Mouse (Mus musculus) frontal cortex, adult (tissue): Measurements from ENCODE around the gene 4931406C07Rik.

Source experiments
- ATAC-seq: cut with Nextera tagmentation; 2 replicates; pipeline ENCODE4 v1.9.2; 2017; ENCODE audit warnings: mild to moderate bottlenecking, moderate library complexity, mixed read lengths; ENCODE audit not compliant: low TSS enrichment

4931406C07Rik gene

DNA sequence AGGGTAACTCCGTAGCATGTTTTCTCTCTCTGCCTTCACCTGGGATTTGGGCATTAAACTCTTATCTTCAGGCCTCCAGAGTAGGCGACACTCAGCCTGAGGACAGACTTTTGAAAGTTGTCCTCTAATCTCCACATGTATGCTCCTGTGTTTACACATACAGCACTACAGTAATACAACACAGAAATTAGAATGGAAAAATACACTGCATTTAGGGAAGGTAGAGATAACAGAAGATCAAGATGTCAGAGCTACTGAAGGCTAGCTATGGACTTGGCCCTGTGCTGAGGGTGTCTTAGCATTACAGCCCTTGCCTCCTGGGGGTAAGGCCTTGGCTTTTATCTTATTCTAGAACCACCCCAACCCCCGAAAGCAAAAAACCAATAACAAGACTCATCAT is 17.8 kb downstream of the 4931406C07Rik start:
- ATAC-seq, result no peak

DNA sequence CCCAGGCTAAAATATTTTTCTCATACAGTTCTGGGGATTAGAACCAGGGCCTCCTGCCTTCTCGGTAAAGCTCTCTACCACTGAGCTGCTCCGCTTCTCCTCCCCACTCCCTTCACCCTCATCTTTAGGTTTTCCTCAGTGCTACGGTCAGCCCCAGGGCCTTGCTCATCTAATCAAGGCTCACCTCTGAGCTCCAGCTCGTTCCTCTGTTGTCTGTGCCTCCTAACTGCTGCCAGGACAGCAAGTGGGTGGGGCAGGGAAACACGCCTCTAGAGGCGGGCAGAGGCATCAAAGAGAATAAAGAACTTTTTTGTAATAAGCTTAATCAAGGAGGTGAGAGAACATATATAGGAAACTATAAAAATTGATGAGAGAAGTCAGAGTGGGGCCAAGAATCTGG is 18.4 kb downstream of the 4931406C07Rik start:
- ATAC-seq, result no peak

DNA sequence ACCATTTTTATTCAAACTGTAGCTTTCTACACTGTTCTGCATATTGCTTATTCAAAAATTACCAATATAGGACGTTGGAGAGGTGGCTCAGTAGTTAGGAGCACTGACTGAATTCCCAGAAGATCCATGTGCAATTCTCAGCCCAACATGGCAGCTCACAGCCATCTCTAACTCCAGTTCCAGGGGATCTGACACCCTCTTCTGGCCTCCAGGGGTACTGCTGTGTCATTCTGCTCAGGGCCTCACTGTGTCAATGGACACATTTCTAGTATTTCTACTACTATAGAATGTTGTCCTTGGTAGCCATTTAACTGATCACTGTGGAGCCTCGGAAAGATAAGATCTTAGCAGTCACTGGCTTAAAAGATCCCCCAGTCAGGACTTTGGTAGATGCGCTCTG is 20.8 kb downstream of the 4931406C07Rik start:
- no peak for ATAC-seq

DNA sequence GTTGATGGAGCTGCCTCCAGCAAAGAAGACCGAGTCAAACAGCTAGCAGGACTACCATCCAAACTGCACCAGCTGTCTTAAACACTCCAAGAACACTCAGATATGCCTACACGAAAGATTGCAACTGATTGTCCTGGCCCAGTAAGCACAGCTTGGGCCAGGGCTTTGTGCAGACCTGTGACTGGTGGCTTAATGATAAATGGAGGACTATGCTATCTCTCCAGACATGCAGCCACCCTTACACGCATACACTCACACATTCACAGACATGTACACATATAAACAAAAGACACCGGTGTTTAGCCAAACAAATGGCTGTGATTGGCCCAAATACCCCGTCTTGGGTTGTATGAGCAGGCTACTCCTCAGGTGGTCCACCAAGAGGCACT is 25.8 kb downstream of the 4931406C07Rik start:
- ATAC-seq, result 0 out of 2 replicates have a peak, but pooled peaks have one; percentile 8

DNA sequence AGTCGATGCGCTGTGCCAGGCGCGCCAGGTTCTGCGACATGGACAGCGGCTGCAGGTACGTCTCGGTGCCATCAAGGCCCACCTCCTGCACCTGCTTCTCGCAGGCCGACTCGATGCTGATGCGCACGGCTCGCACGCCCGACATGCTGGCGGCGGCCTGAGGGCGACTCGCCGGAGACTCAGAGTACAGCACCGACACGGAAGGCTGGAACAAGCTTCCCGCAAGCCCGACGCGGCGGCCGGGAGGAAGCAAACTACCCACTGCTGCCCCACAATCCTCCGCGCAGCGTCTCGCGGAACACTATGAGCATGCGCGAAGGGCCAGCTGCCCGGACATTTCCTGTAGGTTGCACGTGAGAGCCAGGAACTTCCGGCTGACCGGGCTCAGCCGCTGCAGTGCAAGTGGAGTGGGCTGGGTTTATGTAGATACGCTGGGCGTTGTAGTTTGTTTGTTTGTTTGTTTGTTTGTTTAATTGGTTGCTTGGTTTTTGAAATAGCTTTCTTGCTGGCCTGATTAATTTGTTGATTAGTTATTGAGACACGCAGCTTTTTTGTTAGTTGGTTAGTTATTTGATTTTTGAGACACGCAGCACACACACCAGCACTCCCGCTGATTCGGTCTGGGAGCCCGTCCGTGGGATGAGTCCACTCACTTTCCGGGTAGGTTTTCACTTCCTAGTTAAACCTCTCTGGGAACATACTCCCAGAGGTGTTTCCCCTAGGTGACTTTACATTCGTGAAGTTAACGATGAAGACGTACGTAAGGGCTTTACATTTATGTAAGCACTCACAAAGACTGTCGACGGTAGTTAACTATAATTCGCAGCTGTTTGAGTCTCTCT is 26.4 kb downstream of the 4931406C07Rik start, which contains the start of gene Med17:
Med17 (minus strand) TSS at position 283 of the 842 bp plus-strand sequence.
- peak; percentile 98 for ATAC-seq

DNA sequence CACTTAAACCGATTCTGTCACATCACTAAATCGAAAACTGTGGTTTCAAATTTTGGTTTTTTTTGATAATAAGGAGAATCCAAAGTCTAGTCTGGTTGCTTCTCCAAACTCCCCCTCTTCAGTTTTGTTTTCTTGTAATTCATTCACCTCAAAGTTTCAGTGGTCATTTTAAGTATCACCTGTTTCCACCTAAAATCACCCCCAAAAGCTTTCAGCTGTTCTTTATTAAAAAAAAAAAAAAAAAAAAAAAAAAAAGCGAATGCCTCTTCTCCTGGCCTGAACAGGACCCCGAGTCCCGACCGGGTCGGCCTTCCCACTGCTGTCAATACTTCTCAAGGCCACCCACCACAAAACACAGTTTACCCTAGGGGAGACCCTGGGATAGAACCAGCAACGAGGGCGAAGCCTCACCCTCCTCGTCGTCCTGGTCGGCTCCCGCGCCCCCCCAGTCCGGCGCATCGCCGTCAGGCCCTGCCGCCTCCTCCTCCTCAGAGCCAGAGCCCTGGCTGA is 27.1 kb downstream of the 4931406C07Rik start:
- no peak; the same call in 1 of the 2 replicates for ATAC-seq

DNA sequence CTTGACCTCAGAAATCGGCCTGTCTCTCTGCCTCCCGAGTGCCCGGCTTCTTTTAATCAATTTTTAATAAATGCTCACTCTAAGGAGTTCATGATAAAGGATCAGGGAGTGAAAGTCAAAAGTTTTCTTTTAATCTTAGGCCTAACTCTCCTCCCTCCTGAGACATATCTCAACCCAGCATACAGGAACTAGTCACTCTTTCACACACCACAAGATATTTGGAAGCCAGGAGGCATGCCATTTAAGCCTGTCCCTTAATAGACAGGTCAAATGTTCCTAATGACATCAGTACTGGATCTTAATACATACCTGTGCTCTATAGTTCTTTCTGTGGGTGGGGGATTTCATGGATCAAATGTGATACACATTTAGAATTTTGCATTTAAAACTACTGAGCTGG is 27.9 kb downstream of the 4931406C07Rik start:
- ATAC-seq, result no peak

DNA sequence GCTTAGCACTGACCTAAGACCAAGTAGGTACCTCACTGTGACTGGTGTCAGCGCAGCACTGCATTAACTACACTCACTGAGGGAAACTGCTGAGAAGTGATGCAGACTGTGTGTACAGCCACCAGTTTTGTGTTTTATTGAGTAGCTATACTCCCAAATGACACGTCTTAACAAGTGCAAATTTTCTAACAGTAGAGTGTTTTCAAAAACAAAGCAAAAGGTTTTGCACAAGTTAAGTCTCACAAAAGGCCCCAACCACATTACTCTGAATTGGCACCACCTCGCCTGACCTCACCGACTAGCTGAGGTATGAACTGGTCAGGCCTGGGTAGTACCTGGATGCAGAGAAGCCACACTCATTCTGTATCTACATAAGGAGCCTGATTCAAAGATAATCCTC is 29.4 kb downstream of the 4931406C07Rik start:
- ATAC-seq, result no peak

DNA sequence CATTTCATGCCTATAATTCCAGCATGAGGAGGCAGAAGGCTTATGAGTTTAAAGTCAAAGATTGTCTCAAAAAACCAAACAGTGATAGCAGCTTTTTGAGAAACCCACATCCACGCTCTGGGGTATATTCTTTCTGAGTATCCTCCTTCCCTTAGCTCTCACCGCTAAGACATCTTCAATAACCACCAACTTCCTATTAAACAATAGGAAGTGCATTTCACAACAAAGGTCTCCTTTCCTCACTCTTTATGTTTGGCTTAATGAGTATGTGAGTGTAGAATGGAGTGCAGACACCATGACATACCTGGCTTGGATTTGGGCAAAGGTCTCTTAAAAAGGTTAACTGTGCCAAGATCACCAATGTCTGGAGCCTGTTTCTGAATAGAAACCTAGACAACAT is 32.3 kb downstream of the 4931406C07Rik start:
- no peak for ATAC-seq

DNA sequence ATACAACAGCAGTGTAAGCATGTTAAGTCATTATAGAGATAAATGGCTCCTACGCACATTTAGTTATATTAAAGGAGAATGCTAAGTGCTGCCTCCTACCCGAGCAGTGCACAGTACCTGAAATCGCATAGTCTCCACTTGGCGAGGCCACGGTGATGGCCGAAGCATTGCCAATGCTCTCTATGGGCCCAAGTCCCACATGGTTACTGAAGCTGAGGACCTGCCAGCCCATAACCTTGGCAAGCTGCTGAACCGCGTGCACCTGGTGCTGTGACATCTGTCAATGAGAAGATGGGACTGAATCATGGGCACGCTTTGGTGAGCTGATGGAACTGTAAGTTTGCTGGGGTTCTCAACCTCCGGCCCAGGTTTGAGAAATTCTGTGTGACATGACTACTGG is 42.8 kb downstream of the 4931406C07Rik start:
- ATAC-seq, result no peak

DNA sequence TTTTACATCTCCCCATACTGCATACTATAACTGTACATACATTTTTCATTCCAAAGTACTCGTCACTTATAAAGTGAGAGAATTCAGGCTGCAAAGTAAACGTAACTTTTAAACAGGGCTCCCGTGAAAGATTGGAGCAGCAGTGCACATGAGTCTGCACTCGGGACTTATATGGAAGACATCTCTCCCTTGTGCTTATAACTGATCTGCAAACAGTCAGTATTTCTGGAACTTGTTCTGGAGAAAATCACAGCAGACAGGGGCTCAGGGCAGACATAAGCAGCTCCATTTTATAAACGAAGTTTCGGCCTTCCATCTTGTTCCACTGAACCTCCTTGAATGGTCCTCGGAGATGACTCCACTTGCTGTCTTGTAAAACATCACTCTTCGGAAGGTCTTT is 44.3 kb downstream of the 4931406C07Rik start:
- no peak for ATAC-seq

DNA sequence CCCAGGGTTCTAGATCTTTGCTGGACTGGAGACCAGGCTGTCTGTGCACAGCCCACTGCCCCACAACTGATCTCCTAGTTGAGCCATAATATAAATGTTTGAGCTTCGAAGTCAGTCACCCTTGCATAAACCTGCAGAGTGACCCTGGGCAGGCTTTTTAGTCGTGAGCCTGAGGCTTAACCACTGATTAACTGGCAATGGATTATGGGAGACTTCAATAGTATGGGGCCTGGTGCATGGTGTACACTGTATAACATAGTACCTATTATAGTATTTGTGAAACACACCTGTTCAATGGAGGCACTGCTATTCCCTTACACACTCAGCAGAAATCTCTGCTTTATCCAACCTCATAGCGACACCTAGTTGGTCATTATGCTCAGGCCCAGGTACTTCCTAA is 50.0 kb downstream of the 4931406C07Rik start:
- ATAC-seq, result no peak

DNA sequence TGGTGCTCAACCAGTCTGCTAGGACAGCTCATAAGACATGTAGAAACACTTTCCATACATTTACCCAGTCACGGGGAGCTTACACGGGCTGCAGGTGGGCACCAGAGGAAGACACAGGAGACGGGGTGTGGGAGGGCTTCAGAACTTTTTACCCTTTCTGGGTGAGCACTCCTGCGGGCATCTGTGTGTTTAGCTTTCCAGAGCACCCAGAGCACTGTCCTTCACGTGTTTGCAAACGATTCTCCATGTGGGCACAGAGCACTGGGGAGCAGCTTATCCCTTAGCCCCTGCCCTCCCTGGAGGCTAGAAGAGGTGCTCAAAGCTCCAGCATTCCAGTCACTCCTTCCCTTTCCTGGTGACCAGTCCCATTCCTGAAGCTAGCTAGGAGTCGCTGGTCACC is 51.7 kb downstream of the 4931406C07Rik start:
- ATAC-seq, result no peak

DNA sequence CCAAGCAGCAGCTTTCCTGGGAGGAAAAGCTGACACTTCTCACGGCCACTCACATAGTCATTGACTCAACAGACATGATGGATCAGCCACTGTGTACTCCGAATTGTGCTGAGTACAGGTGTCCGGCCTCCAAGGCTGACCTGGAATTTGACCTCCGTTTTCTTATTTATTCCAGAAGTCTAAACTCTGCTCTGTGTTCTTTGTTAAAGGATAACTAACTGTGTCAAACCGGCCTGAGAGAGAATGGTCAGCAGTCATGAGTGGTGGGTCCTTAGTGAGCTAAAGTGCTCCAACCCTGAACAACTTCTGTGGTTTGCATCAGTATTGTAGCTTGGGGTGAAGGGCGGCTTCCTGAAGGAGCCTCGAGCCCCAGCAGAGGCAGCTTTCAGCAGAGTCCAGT is 54.1 kb downstream of the 4931406C07Rik start:
- no peak for ATAC-seq

DNA sequence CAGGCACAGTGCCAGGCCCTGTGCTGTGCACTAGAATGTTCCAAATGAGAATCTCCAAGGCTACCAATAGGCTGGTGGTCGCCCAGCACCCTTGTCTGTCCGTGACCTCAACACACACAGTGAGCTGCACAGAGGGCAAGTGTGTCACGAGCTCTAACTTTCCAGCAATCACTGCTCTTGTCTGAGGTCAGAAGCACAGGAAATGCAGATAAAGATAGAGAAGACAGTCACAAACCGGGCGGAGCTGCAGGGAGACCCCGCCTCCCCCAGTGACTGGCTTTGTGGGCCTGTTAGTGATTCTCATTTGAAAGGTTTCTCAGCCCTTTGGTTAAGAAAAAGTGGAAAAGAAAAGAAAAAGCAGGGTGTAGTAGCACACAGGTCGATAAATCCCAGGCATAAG is 55.9 kb downstream of the 4931406C07Rik start:
- ATAC-seq, result no peak

DNA sequence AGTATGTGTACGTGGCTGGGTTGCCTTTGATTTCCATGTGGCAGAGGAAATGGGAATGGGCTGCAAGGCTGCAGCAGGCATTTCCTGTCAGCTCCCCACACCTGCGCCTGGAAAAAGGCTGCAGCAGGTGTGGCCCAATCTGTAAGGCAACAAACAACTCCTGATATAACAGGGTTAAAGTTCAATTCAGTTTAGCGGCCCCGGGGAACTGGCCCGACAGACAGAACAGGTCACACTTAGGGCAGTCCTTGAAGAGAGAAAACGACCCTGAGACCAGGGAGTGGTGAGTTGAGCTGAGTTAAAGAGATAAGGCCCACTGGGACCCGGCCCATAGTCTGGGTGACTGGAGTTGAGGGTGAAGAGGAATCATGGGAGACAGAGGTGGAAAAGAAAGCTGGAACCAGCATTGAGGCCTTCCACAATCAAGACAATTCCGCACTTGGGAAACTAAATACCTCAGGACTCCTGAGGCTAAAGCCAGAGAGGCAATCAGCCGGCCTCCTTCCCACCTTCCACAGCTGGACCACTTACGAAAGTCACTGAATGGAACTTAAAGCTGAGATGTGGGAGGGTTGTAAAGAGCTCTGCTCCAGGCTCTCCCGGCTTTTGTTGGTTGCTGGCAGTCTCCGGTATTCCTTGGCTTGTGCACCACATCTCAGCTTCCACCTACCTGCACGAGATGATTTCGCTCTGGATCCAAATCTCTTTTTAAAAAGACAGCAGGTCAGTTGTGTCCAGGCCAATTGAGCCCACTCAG is 60.8 kb downstream of the 4931406C07Rik start:
- 0 out of 2 replicates have a peak, but pooled peaks have one; percentile 50 for ATAC-seq

DNA sequence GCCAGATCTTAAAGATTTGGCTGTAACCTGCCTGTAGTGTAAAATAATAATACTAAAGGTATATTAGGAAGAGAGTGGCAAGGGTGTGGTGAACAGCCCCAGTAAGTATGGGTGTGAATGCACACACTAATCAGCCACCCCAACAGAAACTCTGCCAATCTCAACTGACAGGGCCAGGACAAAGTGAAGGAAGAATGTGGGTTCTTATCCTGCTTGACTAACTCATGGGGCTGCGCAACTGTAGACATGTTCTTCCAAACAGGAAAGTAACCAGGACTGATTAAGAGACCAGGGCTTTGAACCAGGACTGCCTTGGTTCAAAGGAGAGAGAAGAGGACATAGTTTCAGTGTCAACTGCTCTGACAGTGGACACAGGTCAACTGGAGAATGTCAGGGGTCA is 64.1 kb downstream of the 4931406C07Rik start:
- no peak for ATAC-seq

DNA sequence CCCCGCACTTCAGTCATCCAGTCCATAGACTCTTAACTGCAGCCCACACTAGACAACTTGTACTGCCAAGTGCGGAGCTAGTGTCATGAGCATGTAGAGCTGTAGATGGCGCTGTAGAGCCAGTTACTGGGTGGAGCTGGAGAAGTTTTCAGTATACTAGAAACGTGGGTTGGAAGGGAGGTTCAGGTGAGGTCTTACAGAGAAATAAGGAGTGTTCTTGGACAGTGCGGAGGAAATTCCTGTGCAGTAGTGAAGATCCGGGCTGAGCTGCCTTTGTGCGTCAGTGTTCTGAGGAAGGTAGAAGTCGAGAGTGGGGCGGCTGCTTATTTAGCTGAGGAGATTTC is 64.7 kb downstream of the 4931406C07Rik start:
- ATAC-seq, result 0 out of 2 replicates have a peak, but pooled peaks have one; percentile 28

DNA sequence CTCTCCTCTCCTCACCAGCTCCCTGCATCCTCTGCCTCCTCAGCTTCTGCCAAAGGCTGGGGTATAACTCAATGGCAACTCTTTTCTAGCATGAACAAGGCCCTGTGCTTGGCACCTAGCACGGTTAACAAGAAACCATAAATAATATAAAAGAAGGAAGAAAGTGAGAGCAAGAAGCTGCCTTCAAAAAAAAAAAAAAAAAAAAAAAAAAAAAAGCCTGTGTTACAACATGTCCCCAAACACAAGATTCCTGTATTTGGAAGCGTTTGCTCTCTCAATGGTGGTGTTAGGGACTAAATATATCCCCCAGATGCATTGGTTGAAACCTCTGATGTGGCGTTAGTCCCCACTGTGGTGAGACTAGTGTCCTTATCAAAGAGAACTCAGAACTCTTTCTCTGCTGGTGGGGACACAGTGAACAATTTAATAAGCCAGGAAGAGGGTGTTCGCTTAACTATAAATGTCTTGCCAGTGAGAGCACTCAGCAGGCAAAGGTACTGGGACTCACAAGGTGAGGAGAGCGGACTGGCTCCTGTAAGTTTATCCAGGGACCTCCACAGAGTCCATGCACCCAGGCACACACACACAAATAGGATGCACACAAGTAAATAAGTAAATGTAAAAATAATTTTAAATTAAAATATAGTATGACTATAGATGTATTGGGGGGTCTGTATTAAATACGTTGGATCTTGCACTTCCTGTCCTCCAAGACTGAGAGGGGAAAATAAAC is 65.2 kb downstream of the 4931406C07Rik start:
- no peak for ATAC-seq

DNA sequence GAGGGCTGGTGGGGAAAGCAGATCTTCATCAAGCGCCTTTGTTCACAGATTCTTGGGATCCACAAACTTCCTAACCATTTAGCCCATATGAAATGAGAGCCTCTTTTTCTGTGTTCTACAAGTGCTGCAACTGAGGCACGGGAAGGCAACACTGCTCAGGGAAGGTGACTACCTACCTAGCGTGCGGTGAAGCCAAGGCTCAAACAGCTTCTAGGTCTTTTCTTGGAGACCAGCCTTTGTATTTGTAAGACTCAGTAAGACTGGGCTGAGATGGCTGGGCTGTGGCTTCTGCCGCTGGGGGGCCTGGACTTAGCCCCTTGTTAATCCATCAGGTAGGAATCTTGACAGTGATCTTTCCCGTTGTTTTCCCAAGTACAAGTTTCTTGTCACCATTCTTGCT is 66.2 kb downstream of the 4931406C07Rik start:
- ATAC-seq, result no peak

DNA sequence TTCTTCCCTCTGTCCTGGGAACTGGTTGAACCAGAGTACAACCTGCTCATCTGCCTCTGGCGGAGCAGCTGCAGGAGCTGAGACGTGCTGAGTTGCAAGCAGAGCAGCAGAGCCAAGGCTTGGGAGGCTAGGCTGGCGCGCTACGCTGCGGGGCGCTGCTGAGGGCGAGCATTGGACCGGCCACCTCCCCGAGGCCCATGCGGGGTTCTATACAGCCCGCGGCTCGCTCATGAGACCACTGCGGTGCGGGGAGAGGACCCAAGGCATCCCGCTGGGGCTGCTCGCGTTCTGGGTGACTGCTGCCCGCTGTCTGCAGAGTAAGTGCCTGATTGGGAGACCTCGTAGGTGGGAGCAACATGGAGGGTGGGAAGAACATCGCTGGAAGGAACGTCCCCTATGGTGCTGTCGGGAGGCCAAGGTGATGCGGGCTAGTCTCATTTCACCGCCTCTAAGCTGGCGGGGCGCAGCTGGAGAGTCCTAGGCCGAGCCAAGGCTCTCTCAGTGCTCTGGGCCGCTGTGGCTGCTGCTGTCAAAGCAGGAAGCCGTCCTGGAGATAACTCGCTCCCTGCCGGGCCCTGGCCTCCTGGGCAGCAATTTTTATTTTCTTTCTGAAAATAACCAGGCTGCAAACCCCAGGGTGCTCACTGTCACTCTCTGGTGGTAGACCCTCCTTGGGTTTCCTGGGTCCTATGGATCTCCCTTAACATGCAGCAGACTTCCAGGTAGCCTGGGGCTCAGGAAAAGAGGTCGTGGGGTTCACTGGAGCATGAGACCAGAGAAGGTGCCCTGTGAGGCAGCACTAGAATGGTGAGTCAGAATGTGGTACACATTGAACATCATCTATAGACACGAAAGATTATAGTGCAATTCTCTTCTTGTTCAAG is 67.0 kb downstream of the 4931406C07Rik start, which contains the start of gene Vstm5:
Vstm5 (plus strand) TSS at position 4 of the 884 bp plus-strand sequence.
- ATAC-seq, result peak; percentile 94
